Mouse (Mus musculus) lung, postnatal 0 days (tissue): ENCODE measurements around the gene Naa10.

Source experiments
- CTCF ChIP-seq: IDR thresholded peaks from 2 replicates; pipeline ENCODE4 v1.5.1; 2016; ENCODE audit warnings: antibody characterized with exemption, mild to moderate bottlenecking
- EP300 ChIP-seq: IDR thresholded peaks from 2 replicates; pipeline ENCODE4 v1.6.1; 2016; ENCODE audit warnings: antibody characterized with exemption, mild to moderate bottlenecking, control low read depth

- no peak for TF ChIP-seq CTCF
- no peak for TF ChIP-seq EP300
Observed at GRCm38 (mm10) chrX:73910451-73910850, 11.3 kb downstream of the Naa10 start.
